Mouse (Mus musculus): ENCODE measurements around the gene Fam47e. TPM values are rescaled to one million over a fixed set of nuclear protein-coding genes. Genes with fewer than 3 reads are reported as not detected.

The Fam47e gene
- polyA plus RNA-seq, 1 experiment from 2014 or later, result 0.88 TPM

DNA sequence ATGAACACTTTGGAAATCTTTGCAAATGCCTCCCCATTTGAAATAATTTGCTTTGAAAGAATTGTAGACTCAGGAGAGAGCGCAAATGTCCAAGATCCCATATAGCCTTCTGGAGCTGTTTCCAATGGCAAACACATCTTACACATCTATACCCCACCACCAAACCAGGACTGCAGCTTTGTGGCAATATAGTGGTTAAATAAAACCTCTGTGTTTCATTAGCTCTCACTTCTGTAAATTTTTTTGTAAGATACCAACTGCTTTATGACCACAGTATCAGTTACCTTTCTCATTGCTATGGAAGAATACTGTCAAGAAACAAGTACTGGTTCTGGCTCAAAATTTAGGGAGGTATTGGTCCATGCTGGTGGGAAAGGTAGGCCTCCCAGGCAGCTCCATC, 1.0 kb downstream of the Fam47e start:
- H3K27ac ChIP-seq, result no peak overlapping the region
- no peak for ATAC-seq

DNA sequence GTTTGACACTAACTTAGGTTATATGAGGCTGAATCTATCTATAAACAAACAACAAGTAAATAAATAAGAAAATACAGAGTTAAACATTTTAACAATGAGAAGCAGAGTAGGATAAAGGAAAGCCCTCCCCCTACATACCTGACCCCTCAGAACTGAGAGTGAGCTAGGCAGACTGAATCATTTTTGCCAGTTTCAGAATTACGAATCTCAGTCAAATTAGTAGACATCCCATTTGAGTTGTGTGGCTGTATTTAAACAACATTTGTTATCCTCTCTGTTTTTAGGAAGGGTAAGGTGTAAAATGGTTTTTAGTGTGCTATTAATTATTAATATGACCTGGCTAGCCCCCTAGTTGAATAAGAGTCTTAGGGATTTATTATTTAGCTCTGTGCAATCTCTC, 2.6 kb downstream of the Fam47e start:
- Histone ChIP-seq H3K36me3 (no peaks in the 10 kb centered on the region), H3K4me3 (no peak overlapping the region), H3K9ac (no peak overlapping the region), H3K9me3 (replicated peaks) (no peaks in the 10 kb centered on the region), H3K27ac (no peak overlapping the region), H3K4me2 (no peak overlapping the region), H3K27me3 (replicated peaks) (no peaks in the 10 kb centered on the region), H3K4me1 (no peaks in the 10 kb centered on the region)
- WGBS (ENCODE audit: insufficient replicate concordance), result 58% methylated on average over 1 of the region's 1 CpGs
- no peak for ATAC-seq

More for the DNA sequence above, 1.0 kb downstream of the Fam47e start:
- no peaks in the 10 kb centered on the region for H3K4me1 ChIP-seq
- no peaks in the 10 kb centered on the region for H3K9me3 ChIP-seq (replicated peaks)
- H3K9ac ChIP-seq, result no peak overlapping the region
- no peaks in the 10 kb centered on the region for H3K27me3 ChIP-seq (replicated peaks)
- H3K4me2 ChIP-seq, result no peak overlapping the region
- H3K36me3 ChIP-seq, result no peaks in the 10 kb centered on the region
- 63% methylated on average over 1 of the region's 1 CpGs for WGBS (ENCODE audit: insufficient replicate concordance)
- no peak overlapping the region for H3K4me3 ChIP-seq

DNA sequence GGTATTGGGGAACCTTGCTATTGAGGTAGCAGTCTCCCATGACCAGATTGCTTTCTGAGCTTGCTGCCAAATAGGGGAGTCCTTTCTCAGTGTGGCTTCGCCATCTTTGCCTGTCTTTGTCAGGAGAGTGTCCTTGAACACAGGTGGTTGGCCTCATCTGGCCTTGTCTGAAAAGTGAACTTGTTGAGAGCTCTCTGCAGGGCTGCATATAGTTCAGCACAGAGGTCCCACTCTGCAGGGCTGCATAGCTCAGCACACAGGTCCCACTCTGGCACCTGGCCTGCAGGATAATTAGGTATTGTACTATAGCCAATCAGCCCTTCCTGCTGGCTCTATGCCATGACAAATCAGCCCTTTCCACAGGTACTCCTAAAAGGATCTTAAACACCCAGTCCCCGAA, 5.3 kb downstream of the Fam47e start:
- H3K27me3 ChIP-seq (replicated peaks), result no peaks in the 10 kb centered on the region
- no peaks in the 10 kb centered on the region for H3K9me3 ChIP-seq (replicated peaks)
- no peak overlapping the region for H3K9ac ChIP-seq
- H3K27ac ChIP-seq, result no peak overlapping the region
- H3K4me1 ChIP-seq, result no peaks in the 10 kb centered on the region
- ATAC-seq, result no peak
- H3K4me3 ChIP-seq, result no peak overlapping the region
- 59% methylated on average over 2 of the region's 2 CpGs for WGBS (ENCODE audit: insufficient replicate concordance)
- H3K4me2 ChIP-seq, result no peak overlapping the region
- no peaks in the 10 kb centered on the region for H3K36me3 ChIP-seq

GRCm38 (mm10) chr5:92562002-92562401, 7.1 kb downstream of the Fam47e start:
- H3K4me3 ChIP-seq, result no peak overlapping the region
- H3K9ac ChIP-seq, result no peak overlapping the region
- no peak overlapping the region for H3K4me2 ChIP-seq
- ATAC-seq, result no peak
- H3K9me3 ChIP-seq (replicated peaks), result no peaks in the 10 kb centered on the region
- H3K36me3 ChIP-seq, result no peaks in the 10 kb centered on the region
- H3K27me3 ChIP-seq (replicated peaks), result no peaks in the 10 kb centered on the region
- no peaks in the 10 kb centered on the region for H3K4me1 ChIP-seq
- H3K27ac ChIP-seq, result no peak overlapping the region
- WGBS (ENCODE audit: insufficient replicate concordance), result 70% methylated on average over 13 of the region's 13 CpGs

DNA sequence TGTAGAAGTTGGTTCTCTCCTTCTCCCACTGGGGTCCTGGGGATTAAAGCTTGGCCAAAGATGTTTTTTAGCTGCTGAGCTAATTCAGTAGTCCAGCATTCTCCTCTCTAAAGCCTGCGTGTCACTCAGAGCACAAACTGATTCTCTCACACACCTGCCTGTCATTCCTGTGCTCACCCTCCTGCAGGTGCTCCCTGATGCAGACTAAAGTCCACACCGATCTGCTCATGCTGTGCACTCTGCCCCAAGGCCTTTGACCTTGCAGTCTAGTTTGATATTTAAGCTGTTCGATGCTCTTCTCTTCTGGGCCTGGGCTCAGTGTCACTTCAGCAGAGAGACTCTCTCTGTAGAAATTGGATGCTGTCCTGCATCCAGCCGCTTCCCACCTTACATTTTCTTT, 16.4 kb downstream of the Fam47e start:
- 65% methylated on average over 4 of the region's 4 CpGs for WGBS (ENCODE audit: insufficient replicate concordance)
- Histone ChIP-seq H3K27ac (no peak overlapping the region), H3K9me3 (replicated peaks) (no peaks in the 10 kb centered on the region), H3K36me3 (no peaks in the 10 kb centered on the region), H3K4me1 (no peaks in the 10 kb centered on the region), H3K4me2 (no peak overlapping the region), H3K4me3 (no peak overlapping the region), H3K27me3 (replicated peaks) (no peaks in the 10 kb centered on the region), H3K9ac (no peak overlapping the region)
- peak; percentile 64 for ATAC-seq

GRCm38 (mm10) chr5:92579559-92579958, 24.7 kb downstream of the Fam47e start:
- Histone ChIP-seq H3K9me3 (replicated peaks) (no peaks in the 10 kb centered on the region), H3K4me2 (no peak overlapping the region), H3K9ac (no peak overlapping the region), H3K36me3 (no peaks in the 10 kb centered on the region), H3K27me3 (replicated peaks) (no peaks in the 10 kb centered on the region), H3K27ac (no peak overlapping the region), H3K4me3 (no peak overlapping the region), H3K4me1 (no peaks in the 10 kb centered on the region)
- no peak for ATAC-seq
- WGBS (ENCODE audit: insufficient replicate concordance), result 75% methylated on average over 14 of the region's 14 CpGs

DNA sequence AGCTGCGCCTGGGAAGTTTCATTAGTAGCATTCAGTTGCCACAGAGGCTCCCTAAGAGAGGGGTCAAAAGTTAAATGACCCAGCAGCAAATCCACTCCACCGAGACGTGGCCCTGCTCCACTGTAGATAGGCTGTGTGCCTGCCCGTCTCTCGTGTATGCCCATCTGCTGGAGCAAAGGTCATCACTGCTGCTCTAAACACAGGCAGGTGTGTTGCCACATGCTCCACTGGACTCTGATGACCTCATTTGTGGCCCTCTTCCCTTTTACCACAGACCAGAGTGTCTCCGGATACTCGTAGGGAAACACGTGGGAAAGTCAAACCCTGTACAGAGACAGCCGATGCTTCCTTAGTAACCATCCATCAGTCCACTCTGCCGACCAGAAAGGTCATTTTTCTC, 31.1 kb downstream of the Fam47e start:
- Histone ChIP-seq H3K36me3 (no peaks in the 10 kb centered on the region), H3K4me1 (no peaks in the 10 kb centered on the region), H3K9ac (no peak overlapping the region), H3K9me3 (replicated peaks) (no peaks in the 10 kb centered on the region), H3K4me2 (no peak overlapping the region), H3K4me3 (no peak overlapping the region), H3K27me3 (replicated peaks) (no peaks in the 10 kb centered on the region), H3K27ac (no peak overlapping the region)
- WGBS (ENCODE audit: insufficient replicate concordance), result 58% methylated on average over 10 of the region's 10 CpGs
- ATAC-seq, result peak; percentile 74

DNA sequence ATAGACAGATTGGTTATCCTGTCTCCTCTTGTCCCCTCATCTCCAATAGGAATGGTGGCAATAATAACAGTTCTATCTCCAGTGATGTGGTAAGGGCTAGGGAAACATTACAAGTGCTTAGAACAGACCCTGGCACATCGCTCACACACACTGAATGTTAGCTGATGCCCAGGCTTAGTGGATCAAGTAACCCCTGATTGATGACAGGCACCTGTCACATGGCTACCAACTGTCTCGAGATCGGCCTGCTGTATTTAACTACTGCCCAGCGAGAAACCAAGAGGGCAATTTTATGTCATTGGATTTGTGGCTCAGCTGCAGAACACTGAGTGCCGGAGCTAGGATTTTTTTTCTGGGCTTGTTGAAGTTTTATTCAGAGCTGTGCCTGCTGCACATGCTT, 40.2 kb downstream of the Fam47e start:
- Histone ChIP-seq H3K4me1 (no peaks in the 10 kb centered on the region), H3K27me3 (replicated peaks) (no peaks in the 10 kb centered on the region; the same call in 1 of the 2 replicates), H3K4me3 (no peak overlapping the region), H3K9me3 (replicated peaks) (no peaks in the 10 kb centered on the region), H3K36me3 (no peaks in the 10 kb centered on the region), H3K27ac (no peak overlapping the region), H3K9ac (no peak overlapping the region), H3K4me2 (no peak overlapping the region)
- WGBS (ENCODE audit: insufficient replicate concordance), result 71% methylated on average over 5 of the region's 5 CpGs
- ATAC-seq, result no peak

DNA sequence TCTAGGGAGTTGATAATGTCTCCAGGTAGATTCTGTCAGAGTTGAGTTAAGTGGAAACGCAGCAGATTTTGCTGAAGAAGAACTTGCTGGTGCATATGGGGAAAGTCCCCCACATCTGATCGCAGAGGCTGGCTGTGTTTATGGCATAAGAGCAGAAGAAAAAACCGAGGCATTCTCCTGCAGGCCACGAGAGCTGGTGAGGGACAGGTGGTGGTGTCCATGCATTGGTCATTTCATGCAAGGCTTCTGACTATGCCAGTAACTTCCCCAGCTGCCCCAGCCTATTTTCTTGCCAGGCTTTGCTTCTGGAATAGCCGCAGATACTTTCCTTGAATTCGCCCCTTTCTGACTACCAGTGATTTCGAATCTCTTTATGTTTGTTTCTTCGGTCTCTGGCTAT, 42.0 kb downstream of the Fam47e start:
- Histone ChIP-seq H3K36me3 (no peaks in the 10 kb centered on the region), H3K4me2 (no peak overlapping the region), H3K27me3 (replicated peaks) (peaks cover 7% of the 10 kb centered on the region), H3K4me3 (no peak overlapping the region), H3K4me1 (no peaks in the 10 kb centered on the region), H3K9ac (no peak overlapping the region), H3K27ac (no peak overlapping the region), H3K9me3 (replicated peaks) (no peaks in the 10 kb centered on the region)
- WGBS (ENCODE audit: insufficient replicate concordance), result 75% methylated on average over 8 of the region's 8 CpGs
- no peak for ATAC-seq

DNA sequence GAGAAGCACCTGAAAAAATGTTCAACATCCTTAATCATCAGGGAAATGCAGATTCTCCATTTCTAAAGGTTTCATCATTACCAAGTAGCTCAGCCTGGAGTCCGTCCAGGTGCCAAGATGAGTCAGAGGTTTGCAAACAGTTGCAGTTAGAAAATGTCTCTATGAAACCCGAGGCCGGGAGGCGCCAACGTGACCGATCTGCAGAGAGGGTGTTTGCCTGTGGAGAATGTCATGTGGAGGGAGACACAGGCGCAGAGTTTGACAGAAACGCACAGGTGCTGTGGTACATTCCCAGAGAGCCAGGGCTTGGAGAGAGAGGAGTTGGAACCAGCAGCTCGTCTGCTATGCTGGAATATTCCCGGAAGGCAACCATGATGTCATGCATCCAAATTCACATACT, 44.2 kb downstream of the Fam47e start:
- H3K36me3 ChIP-seq, result no peaks in the 10 kb centered on the region
- H3K9ac ChIP-seq, result no peak overlapping the region
- H3K4me3 ChIP-seq, result no peak overlapping the region
- no peak for ATAC-seq
- H3K4me1 ChIP-seq, result peaks cover 13% of the 10 kb centered on the region; the same call in 1 of the 2 replicates
- H3K27ac ChIP-seq, result no peak overlapping the region
- H3K27me3 ChIP-seq (replicated peaks), result peaks cover 29% of the 10 kb centered on the region
- WGBS (ENCODE audit: insufficient replicate concordance), result 65% methylated on average over 10 of the region's 10 CpGs
- no peaks in the 10 kb centered on the region for H3K9me3 ChIP-seq (replicated peaks)
- H3K4me2 ChIP-seq, result no peak overlapping the region

DNA sequence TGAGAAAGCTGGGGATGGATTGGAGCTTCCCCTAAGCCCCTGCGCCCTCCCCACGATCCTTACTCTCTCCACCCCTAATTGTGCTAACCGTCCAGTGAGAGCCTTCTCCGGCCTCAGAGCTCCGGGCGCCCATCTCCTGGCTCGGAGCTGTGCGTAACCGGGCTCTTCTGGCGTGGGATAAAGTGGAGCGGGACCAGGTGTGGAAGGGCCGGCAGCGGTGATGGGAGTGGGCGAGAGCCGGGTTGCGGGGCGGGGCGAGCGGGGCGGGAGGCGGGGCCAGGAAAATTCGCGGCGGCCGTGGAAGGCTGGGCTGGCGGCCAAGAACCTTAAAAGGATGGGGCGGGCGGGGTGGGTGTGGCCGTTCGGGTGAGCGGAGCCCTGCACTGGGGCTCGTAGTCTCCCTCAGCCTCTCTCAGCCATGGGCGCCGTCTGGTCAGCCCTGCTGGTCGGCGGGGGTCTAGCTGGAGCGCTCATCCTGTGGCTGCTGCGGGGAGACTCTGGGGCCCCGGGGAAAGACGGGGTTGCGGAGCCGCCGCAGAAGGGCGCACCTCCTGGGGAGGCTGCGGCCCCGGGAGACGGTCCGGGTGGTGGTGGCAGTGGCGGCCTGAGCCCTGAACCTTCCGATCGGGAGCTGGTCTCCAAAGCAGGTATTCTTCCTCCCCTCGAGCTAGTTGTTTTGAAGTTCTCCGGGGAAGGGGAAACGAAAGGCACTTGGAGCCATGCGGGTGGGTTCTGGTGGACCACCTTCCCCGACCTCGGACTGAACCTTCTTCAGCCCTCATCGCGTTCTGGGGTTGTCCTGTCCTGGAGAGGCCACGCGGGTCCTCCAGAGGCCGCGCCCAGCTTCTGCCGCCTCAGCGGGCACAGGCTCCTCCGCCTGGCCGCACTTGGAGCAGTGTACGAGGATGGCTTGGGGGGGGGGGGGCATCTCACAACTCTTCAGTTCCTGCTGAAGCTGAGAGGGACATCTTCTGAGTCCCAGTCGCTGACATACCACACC, 48.1 kb downstream of the Fam47e start, which contains the start of gene Stbd1:
TSS of gene Stbd1 (plus strand) at position 351 of the 1,000 bp plus-strand sequence.
- peaks cover 46% of the 10 kb centered on the region for H3K27me3 ChIP-seq (replicated peaks)
- peak within 1 kb of the TSS; percentile 76 for H3K4me2 ChIP-seq
- peak within 1 kb of the TSS; percentile 31; the same call in 1 of the 2 replicates for H3K9ac ChIP-seq
- peak within 1 kb of the TSS; percentile 57 for H3K4me3 ChIP-seq
- no peaks in the 10 kb centered on the region for H3K36me3 ChIP-seq
- WGBS (ENCODE audit: insufficient replicate concordance), result 1% methylated on average over 69 of the region's 69 CpGs
- H3K9me3 ChIP-seq (replicated peaks), result no peaks in the 10 kb centered on the region
- peaks cover 13% of the 10 kb centered on the region for H3K4me1 ChIP-seq
- no peak within 1 kb of the TSS for H3K27ac ChIP-seq
- peak; percentile 79 for ATAC-seq

- Histone ChIP-seq H3K36me3 (no peaks in the 10 kb centered on the region), H3K4me2 (no peak overlapping the region), H3K4me3 (no peak overlapping the region)
Measured at GRCm38 (mm10) chr5:92604452-92605247, 49.8 kb downstream of the Fam47e start.

More at GRCm38 (mm10) chr5:92604452-92605247, 49.8 kb downstream of the Fam47e start:
- Histone ChIP-seq H3K27me3 (replicated peaks) (peaks cover 46% of the 10 kb centered on the region), H3K9me3 (replicated peaks) (no peaks in the 10 kb centered on the region), H3K9ac (no peak overlapping the region), H3K27ac (no peak overlapping the region), H3K4me1 (peaks cover 13% of the 10 kb centered on the region)
- WGBS (ENCODE audit: insufficient replicate concordance), result 67% methylated on average over 10 of the region's 10 CpGs
- no peak for ATAC-seq
